Mouse (Mus musculus): ENCODE measurements around the gene Tssc4. TPM values are rescaled to one million over a fixed set of nuclear protein-coding genes. Genes with fewer than 3 reads are reported as not detected.

The Tssc4 gene
- total and polyA plus RNA-seq, 3 experiments, result 75.6 to 76.9 TPM; not detected in 1

DNA sequence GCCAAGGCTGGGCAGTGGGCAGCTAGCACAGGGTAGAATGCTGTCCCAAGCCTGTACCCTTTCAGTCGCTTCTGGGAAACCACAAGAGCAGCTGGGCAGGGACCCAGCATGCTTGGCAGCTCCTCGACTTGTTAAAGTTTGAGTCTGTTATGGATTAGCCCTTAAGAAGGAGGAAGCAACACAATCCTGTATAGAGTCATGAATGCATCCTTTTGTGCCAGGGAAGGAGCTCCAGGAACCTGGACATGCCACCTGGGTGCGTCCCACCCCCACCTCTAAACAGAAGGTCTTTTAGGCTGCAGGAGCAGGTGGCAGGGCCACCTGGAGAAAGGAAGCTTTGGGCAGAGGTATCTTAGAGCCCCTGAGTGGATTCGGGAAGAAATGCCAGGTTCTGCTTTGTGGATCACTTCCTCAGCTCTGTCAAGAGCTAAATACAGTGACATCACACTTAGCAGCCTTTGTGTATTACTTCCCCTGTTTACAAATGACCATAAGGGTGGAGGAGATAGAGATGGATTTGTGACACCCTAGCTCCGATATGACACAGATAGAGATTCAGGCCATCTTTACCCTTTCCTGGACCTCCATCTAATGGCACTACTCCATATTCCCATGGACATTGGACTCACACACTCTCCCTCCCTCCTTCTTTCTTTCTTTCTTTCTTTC, 9.7 kb upstream of the Tssc4 start:
- TF ChIP-seq MXI1 (IDR thresholded peaks at IDR 0.05; ENCODE audit: low read depth, low read length), result no peak
- TF ChIP-seq MAZ (IDR thresholded peaks at IDR 0.05; ENCODE audit: low read depth, low read length), result no peak
- TF ChIP-seq USF2 (IDR thresholded peaks at IDR 0.05; ENCODE audit: borderline replicate concordance in 1 of 2, insufficient read depth in 1 of 2, low read depth in 1 of 2, low read length in 2 of 2), result no peak
- TF ChIP-seq RCOR1 (IDR thresholded peaks at IDR 0.05; ENCODE audit: low read depth, low read length), result no peak
- TF ChIP-seq POLR2A (IDR thresholded peaks at IDR 0.05; ENCODE audit: control insufficient read depth in 1 of 2, insufficient read depth in 1 of 2, low read depth in 1 of 2, low read length in 2 of 2, poor library complexity in 1 of 2), result no peak
- no peak for TF ChIP-seq MYC (IDR thresholded peaks at IDR 0.05; ENCODE audit: low read depth, low read length)
- no peak for TF ChIP-seq POLR2AphosphoS5 (IDR thresholded peaks at IDR 0.05; ENCODE audit: borderline replicate concordance, low read depth, low read length)
- peak; percentile 31; the same call in 1 of the 2 replicates for TF ChIP-seq TAL1 (IDR thresholded peaks at IDR 0.05; ENCODE audit: low read length)
- no peak for TF ChIP-seq CHD2 (IDR thresholded peaks at IDR 0.05; ENCODE audit: low read length)
- peak; percentile 4; the same call in 1 of the 2 replicates for TF ChIP-seq ETS1 (IDR thresholded peaks at IDR 0.05; ENCODE audit: low read depth, low read length)
- peak in 1 of 2 experiments; percentile 25; a peak in 1 of 4 replicates for TF ChIP-seq EP300 (IDR thresholded peaks at IDR 0.05; ENCODE audit: low read depth in 1 of 2, low read length in 2 of 2)
- no peak for TF ChIP-seq POLR2AphosphoS2 (IDR thresholded peaks at IDR 0.05; ENCODE audit: low read length)
- no peak for TF ChIP-seq RAD21 (IDR thresholded peaks at IDR 0.05; ENCODE audit: low read depth, low read length)
- TF ChIP-seq CHD1 (IDR thresholded peaks at IDR 0.05; ENCODE audit: low read depth, low read length), result no peak
- no peak for TF ChIP-seq MEF2A (IDR thresholded peaks at IDR 0.05; ENCODE audit: extremely low read depth, insufficient replicate concordance, low read depth, low read length, poor library complexity, severe bottlenecking)
- no peak for TF ChIP-seq ZC3H11A (IDR thresholded peaks at IDR 0.05; ENCODE audit: low read depth, low read length)
- no peak for TF ChIP-seq JUND (IDR thresholded peaks at IDR 0.05; ENCODE audit: low read depth, low read length)
- Histone ChIP-seq H3K9me3 (replicated peaks; ENCODE audit: insufficient read depth, low read length) (no peaks in the 10 kb centered on the region), H3K27ac (ENCODE audit: control insufficient read depth, low read depth, low read length) (peak overlapping the region; percentile 95), H3K36me3 (ENCODE audit: control insufficient read depth in 1 of 2, insufficient read depth in 2 of 2, low read length in 2 of 2) (peaks cover 2 to 50% of the 10 kb centered on the region in 2 experiments; a peak in 3 of 4 replicates), H3K9ac (ENCODE audit: control insufficient read depth, low read depth, low read length, poor library complexity, severe bottlenecking) (no peak overlapping the region; the same call in 1 of the 2 replicates), H3K4me1 (ENCODE audit: control insufficient read depth in 1 of 2, insufficient read depth in 2 of 2, low read length in 2 of 2) (peaks cover 38 to 55% of the 10 kb centered on the region in 2 experiments), H3K4me3 (ENCODE audit: control insufficient read depth in 1 of 2, insufficient read depth in 1 of 2, low read depth in 2 of 2, low read length in 2 of 2) (no peak overlapping the region), H3K79me2 (ENCODE audit: control insufficient read depth, insufficient read depth, low read length, poor library complexity) (peaks cover 12% of the 10 kb centered on the region), H3K27me3 (ENCODE audit: control insufficient read depth in 1 of 2, insufficient read depth in 2 of 2, low read length in 2 of 2) (no peaks in the 10 kb centered on the region)
- peak; percentile 38 for DNase-seq (ENCODE audit: low read depth, low spot score)

GRCm38 (mm10) chr7:143062704-143063103, 6.3 kb upstream of the Tssc4 start:
- DNase-seq (ENCODE audit: low read depth, low spot score), result no peak
- no peak overlapping the region for H3K9ac ChIP-seq (ENCODE audit: control insufficient read depth, low read depth, low read length, poor library complexity, severe bottlenecking)
- H3K27ac ChIP-seq (ENCODE audit: control insufficient read depth, low read depth, low read length), result no peak overlapping the region
- H3K79me2 ChIP-seq (ENCODE audit: control insufficient read depth, insufficient read depth, low read length, poor library complexity), result peaks cover 3% of the 10 kb centered on the region; the same call in 1 of the 2 replicates
- H3K27me3 ChIP-seq (ENCODE audit: control insufficient read depth in 1 of 2, insufficient read depth in 2 of 2, low read length in 2 of 2), result no peaks in the 10 kb centered on the region
- TF ChIP-seq ZKSCAN1 (IDR thresholded peaks at IDR 0.05; ENCODE audit: low read depth, low read length), result no peak
- H3K36me3 ChIP-seq (ENCODE audit: control insufficient read depth in 1 of 2, insufficient read depth in 2 of 2, low read length in 2 of 2), result peaks cover 2 to 19% of the 10 kb centered on the region in 2 experiments; a peak in 3 of 4 replicates
- peaks cover 14 to 23% of the 10 kb centered on the region in 2 experiments for H3K4me1 ChIP-seq (ENCODE audit: control insufficient read depth in 1 of 2, insufficient read depth in 2 of 2, low read length in 2 of 2)
- H3K4me3 ChIP-seq (ENCODE audit: control insufficient read depth in 1 of 2, insufficient read depth in 1 of 2, low read depth in 2 of 2, low read length in 2 of 2), result no peak overlapping the region
- no peaks in the 10 kb centered on the region for H3K9me3 ChIP-seq (replicated peaks; ENCODE audit: insufficient read depth, low read length)

Measured in MEL (cell line).